Mouse (Mus musculus) MEL (cell line): ENCODE measurements around the gene Brf1. TPM values are rescaled to one million over a fixed set of nuclear protein-coding genes. Genes with fewer than 3 reads are reported as not detected.

Experiments
- DNase-seq: peaks from one replicate; pipeline ENCODE4 v3.0.0; 2011; ENCODE audit warnings: low read depth, low spot score
- H3K27ac ChIP-seq: 2 replicates; pipeline ENCODE4 v1.5.1; 2012; ENCODE audit warnings: low read depth, mild to moderate bottlenecking, control low read depth, low read length, moderate library complexity; ENCODE audit not compliant: control insufficient read depth
- H3K27me3 ChIP-seq, 2 experiments: fragments of 150-350 bp in 1 of 2; sonication (generic) in 1 of 2; 2 replicates each; pipeline ENCODE4 v1.6.1; 2012; ENCODE audit warnings: low read length in 2 of 2, mild to moderate bottlenecking in 2 of 2, improper control_type of control experiment in 1 of 2, moderate library complexity in 1 of 2; ENCODE audit not compliant: insufficient read depth in 2 of 2, control insufficient read depth in 1 of 2
- H3K36me3 ChIP-seq, 2 experiments: 2 replicates each; pipeline ENCODE4 v1.6.1; 2012 to 2014; ENCODE audit warnings: low read length in 2 of 2, improper control_type of control experiment in 1 of 2, inconsistent platforms in 1 of 2, mild to moderate bottlenecking in 1 of 2; ENCODE audit not compliant: insufficient read depth in 2 of 2, control insufficient read depth in 1 of 2
- H3K4me1 ChIP-seq, 2 experiments: fragments of 150-350 bp in 1 of 2; sonication (generic) in 1 of 2; 2 replicates each; pipeline ENCODE4 v1.6.1; 2012; ENCODE audit warnings: low read length in 2 of 2, improper control_type of control experiment in 1 of 2, mild to moderate bottlenecking in 1 of 2; ENCODE audit not compliant: insufficient read depth in 2 of 2, control insufficient read depth in 1 of 2
- H3K4me3 ChIP-seq, 2 experiments: fragments of 150-350 bp in 1 of 2; sonication (generic) in 1 of 2; 2 replicates each; pipeline ENCODE4 v1.5.1; 2012; ENCODE audit warnings: low read depth in 2 of 2, low read length in 2 of 2, mild to moderate bottlenecking in 2 of 2, moderate library complexity in 2 of 2, control low read depth in 1 of 2, improper control_type of control experiment in 1 of 2; ENCODE audit not compliant: control insufficient read depth in 1 of 2, insufficient read depth in 1 of 2
- H3K79me2 ChIP-seq: 2 replicates; pipeline ENCODE4 v1.6.1; 2012; ENCODE audit warnings: mild to moderate bottlenecking, low read length, moderate library complexity; ENCODE audit not compliant: control insufficient read depth, poor library complexity, insufficient read depth
- H3K9ac ChIP-seq: 2 replicates; pipeline ENCODE4 v1.6.1; 2012; ENCODE audit warnings: low read depth, mild to moderate bottlenecking, control low read depth, low read length, moderate library complexity; ENCODE audit not compliant: control insufficient read depth, poor library complexity, severe bottlenecking
- H3K9me3 ChIP-seq: fragments of 150-350 bp; sonication (generic); replicated peaks from 2 replicates; pipeline ENCODE4 v1.6.1; 2012; ENCODE audit warnings: mild to moderate bottlenecking, low read length, improper control_type of control experiment, moderate library complexity; ENCODE audit not compliant: insufficient read depth
- CHD2 ChIP-seq: IDR thresholded peaks from 2 replicates; pipeline ENCODE4 v1.6.1; 2011; ENCODE audit warnings: low read length, improper control_type of control experiment
- CTCF ChIP-seq, 3 experiments: IDR thresholded peaks in 2 of 3; conservative IDR thresholded peaks in 1 of 3; 2 replicates each; pipeline ENCODE4 v1.5.1; 2011 to 2012; ENCODE audit warnings: low read length in 3 of 3, low read depth in 2 of 3, mild to moderate bottlenecking in 2 of 3, improper control_type of control experiment in 1 of 3, inconsistent platforms in 1 of 3, mixed read lengths in 1 of 3, moderate library complexity in 1 of 3; ENCODE audit not compliant: control insufficient read depth in 1 of 3, insufficient read depth in 1 of 3, poor library complexity in 1 of 3, severe bottlenecking in 1 of 3
- E2F4 ChIP-seq: IDR thresholded peaks from 2 replicates; pipeline ENCODE4 v1.6.1; 2011; ENCODE audit warnings: low read depth, low read length, improper control_type of control experiment, borderline replicate concordance
- ELF1 ChIP-seq: IDR thresholded peaks from 2 replicates; pipeline ENCODE4 v1.6.1; 2014; ENCODE audit warnings: low read depth, mild to moderate bottlenecking, inconsistent platforms, low read length, improper control_type of control experiment, moderate library complexity
- HCFC1 ChIP-seq: IDR thresholded peaks from 2 replicates; pipeline ENCODE4 v1.6.1; 2012; ENCODE audit warnings: low read depth, mild to moderate bottlenecking, inconsistent platforms, low read length, improper control_type of control experiment, moderate library complexity
- JUND ChIP-seq: IDR thresholded peaks from 2 replicates; pipeline ENCODE4 v1.6.1; 2011; ENCODE audit warnings: low read depth, mild to moderate bottlenecking, improper control_type of control experiment, low read length
- MAFK ChIP-seq: IDR thresholded peaks from 2 replicates; pipeline ENCODE4 v1.6.1; 2011; ENCODE audit warnings: low read depth, mild to moderate bottlenecking, low read length, improper control_type of control experiment, borderline replicate concordance
- MAX ChIP-seq: IDR thresholded peaks from 2 replicates; pipeline ENCODE4 v1.6.1; 2011; ENCODE audit warnings: low read length, improper control_type of control experiment
- MEF2A ChIP-seq: IDR thresholded peaks from 2 replicates; pipeline ENCODE4 v1.6.1; 2014; ENCODE audit warnings: low read depth, mild to moderate bottlenecking, inconsistent platforms, low read length, improper control_type of control experiment; ENCODE audit not compliant: poor library complexity, insufficient replicate concordance, severe bottlenecking; ENCODE audit errors: extremely low read depth
- MXI1 ChIP-seq: IDR thresholded peaks from 2 replicates; pipeline ENCODE4 v1.6.1; 2011; ENCODE audit warnings: mild to moderate bottlenecking, low read depth, low read length, improper control_type of control experiment
- POLR2A ChIP-seq, 2 experiments: IDR thresholded peaks; 2 replicates each; pipeline ENCODE4 v1.6.1; 2011 to 2012; ENCODE audit warnings: low read length in 2 of 2, mild to moderate bottlenecking in 2 of 2, control low read depth in 1 of 2, improper control_type of control experiment in 1 of 2, low read depth in 1 of 2, moderate library complexity in 1 of 2; ENCODE audit not compliant: control insufficient read depth in 1 of 2, insufficient read depth in 1 of 2, poor library complexity in 1 of 2
- POLR2AphosphoS5 ChIP-seq: IDR thresholded peaks from 2 replicates; pipeline ENCODE4 v1.6.1; 2012; ENCODE audit warnings: low read depth, borderline replicate concordance, mild to moderate bottlenecking, inconsistent platforms, low read length, moderate library complexity, mixed read lengths
- RCOR1 ChIP-seq: IDR thresholded peaks from 2 replicates; pipeline ENCODE4 v1.6.1; 2012; ENCODE audit warnings: low read depth, mild to moderate bottlenecking, inconsistent platforms, low read length, improper control_type of control experiment
- SMC3 ChIP-seq: IDR thresholded peaks from 2 replicates; pipeline ENCODE4 v1.6.1; 2011; ENCODE audit warnings: low read depth, low read length, improper control_type of control experiment
- TAL1 ChIP-seq: IDR thresholded peaks from 2 replicates; pipeline ENCODE4 v1.6.1; 2012; ENCODE audit warnings: mild to moderate bottlenecking, inconsistent platforms, low read length, moderate library complexity, mixed read lengths
- TCF12 ChIP-seq: IDR thresholded peaks from 2 replicates; pipeline ENCODE4 v1.6.1; 2014; ENCODE audit warnings: low read depth, mild to moderate bottlenecking, inconsistent platforms, low read length, improper control_type of control experiment, moderate library complexity
- UBTF ChIP-seq: IDR thresholded peaks from 2 replicates; pipeline ENCODE4 v1.6.1; 2012; ENCODE audit warnings: low read depth, mild to moderate bottlenecking, inconsistent platforms, low read length, improper control_type of control experiment, moderate library complexity, borderline replicate concordance; ENCODE audit not compliant: insufficient read depth
- ZKSCAN1 ChIP-seq: IDR thresholded peaks from 2 replicates; pipeline ENCODE4 v1.6.1; 2012; ENCODE audit warnings: low read depth, mild to moderate bottlenecking, inconsistent platforms, low read length, improper control_type of control experiment, moderate library complexity
- ZMIZ1 ChIP-seq: IDR thresholded peaks from 2 replicates; pipeline ENCODE4 v1.6.1; 2012; ENCODE audit warnings: low read depth, mild to moderate bottlenecking, inconsistent platforms, low read length, improper control_type of control experiment, moderate library complexity
- polyA plus RNA-seq, 2 experiments: library from polyadenylated mRNA; stranded (reverse) in 1 of 2; unstranded in 1 of 2; fragments of >175 nt in 1 of 2; fragments of >200 nt in 1 of 2; gene quantifications; 2 replicates each; pipeline versions ENCODE4 v1.2.1 to v1.2.4; 2012; ENCODE audit warnings: low replicate concordance in 2 of 2, low read depth in 1 of 2; ENCODE audit not compliant: insufficient read length in 2 of 2, insufficient read depth in 1 of 2, missing spikeins in 1 of 2
- total RNA-seq: library from RNA; depleted of rRNA; stranded (reverse); fragments of 300-350 nt; gene quantifications from 2 replicates; pipeline ENCODE4 v1.2.3, GENCODE M21; 2012

Brf1 gene
- total and polyA plus RNA-seq, 3 experiments: 105 to 159 TPM; not detected in 1

DNA sequence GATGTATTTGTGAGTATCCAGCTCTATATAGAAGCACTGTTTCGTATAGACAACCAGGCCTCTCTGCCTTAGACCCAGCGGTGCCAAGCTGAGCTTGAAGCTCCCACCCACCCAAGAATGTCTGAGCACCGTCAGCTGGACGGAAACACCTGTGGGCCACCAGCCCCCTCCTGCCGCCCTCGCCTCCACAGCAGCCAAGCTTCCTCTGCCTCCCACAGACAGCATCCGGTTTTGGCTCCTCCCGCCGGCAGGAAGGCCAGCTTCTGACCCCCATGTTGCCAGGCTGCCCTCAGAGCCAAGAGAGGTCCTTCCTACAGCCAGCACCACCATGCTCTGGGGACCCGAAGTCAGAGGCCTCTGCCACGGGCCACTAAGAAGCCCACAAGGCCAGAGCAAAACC is 86.0 kb downstream of the Brf1 start:
- no peak overlapping the region for H3K27ac ChIP-seq
- no peak for DNase-seq
- H3K4me3 ChIP-seq: no peak overlapping the region
- TF ChIP-seq POLR2A (IDR thresholded peaks at IDR 0.05; ENCODE audit: control insufficient read depth in 1 of 2, insufficient read depth in 1 of 2, low read depth in 1 of 2, low read length in 2 of 2, poor library complexity in 1 of 2) (no peak), ELF1 (no peak), ZMIZ1 (no peak), JUND (no peak)
- H3K4me1 ChIP-seq: peaks cover 0 to 3% of the 10 kb centered on the region in 2 experiments; a peak in 1 of 4 replicates
- H3K79me2 ChIP-seq: no peaks in the 10 kb centered on the region
- no peaks in the 10 kb centered on the region for H3K36me3 ChIP-seq
- no peaks in the 10 kb centered on the region for H3K9me3 ChIP-seq
- H3K9ac ChIP-seq: no peak overlapping the region
- no peaks in the 10 kb centered on the region for H3K27me3 ChIP-seq

DNA sequence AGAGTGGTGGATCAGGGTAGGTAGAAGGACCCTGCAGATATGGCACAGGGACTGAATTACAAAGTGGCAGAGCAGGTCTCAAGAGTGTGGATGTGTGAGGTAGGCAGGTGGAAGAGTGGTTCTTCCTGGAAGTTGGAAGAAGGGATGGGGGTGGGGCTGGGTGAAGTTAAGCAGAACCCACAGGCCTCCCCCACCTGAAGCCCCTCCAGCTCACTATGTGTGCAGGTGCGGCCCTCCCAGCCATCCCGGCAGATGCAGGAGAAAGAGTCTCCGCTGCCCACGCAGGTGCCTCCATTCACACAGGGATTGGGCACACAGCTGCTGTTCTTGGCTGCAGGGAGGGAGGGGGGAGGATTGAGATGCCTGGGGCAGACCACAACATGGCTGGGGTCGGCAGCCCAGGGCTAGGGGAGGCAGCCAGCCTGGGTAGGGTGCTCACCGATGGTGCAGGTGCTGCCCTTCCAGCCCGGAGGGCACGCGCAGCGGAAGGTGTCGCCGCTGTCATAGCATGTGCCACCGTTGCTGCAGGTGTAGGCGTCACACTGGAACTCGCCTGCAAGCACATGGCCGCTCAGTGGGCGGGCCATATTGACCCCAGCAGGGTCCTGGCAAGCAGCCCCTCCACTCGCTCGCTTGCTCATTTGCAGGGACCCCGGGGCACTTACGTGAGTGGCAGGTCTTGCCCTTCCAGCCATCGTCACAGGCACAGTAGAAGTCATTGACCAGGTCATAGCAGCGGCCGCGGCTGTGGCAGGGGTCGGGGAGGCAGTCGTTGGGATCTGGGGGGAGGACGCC is 87.4 kb downstream of the Brf1 start:
- no peak overlapping the region for H3K27ac ChIP-seq
- no peaks in the 10 kb centered on the region for H3K36me3 ChIP-seq
- H3K4me3 ChIP-seq: no peak overlapping the region
- no peaks in the 10 kb centered on the region for H3K27me3 ChIP-seq
- no peak for DNase-seq
- H3K4me1 ChIP-seq: peaks cover 0 to 3% of the 10 kb centered on the region in 2 experiments; a peak in 1 of 4 replicates
- TF ChIP-seq MAFK (no peak), RCOR1 (no peak), E2F4 (no peak), TCF12 (no peak)
- TF ChIP-seq, all 39 proteins: peak for 0
- no peak overlapping the region for H3K9ac ChIP-seq
- no peaks in the 10 kb centered on the region for H3K79me2 ChIP-seq
- no peaks in the 10 kb centered on the region for H3K9me3 ChIP-seq

DNA sequence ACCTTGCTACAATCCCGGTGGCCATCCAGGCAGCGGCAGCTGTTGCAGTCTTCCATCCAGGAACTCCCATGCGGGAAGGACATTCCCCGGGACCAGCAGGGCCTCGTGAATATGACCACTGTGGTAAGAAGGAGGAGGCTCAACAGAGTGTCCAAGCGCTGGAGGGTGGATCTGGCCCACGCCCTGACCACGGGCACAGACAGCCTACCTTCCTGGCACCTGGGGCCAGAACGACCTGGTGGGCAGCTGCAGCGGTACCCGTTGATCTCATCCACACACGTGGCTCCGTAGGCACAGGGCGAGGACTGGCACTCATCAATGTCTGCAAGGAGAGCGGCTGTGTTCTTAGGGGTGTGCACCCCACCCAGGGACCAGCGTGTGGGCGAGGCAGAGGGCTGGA is 88.8 kb downstream of the Brf1 start:
- Histone ChIP-seq H3K27ac (no peak overlapping the region), H3K27me3 (no peaks in the 10 kb centered on the region), H3K4me1 (peaks cover 0 to 3% of the 10 kb centered on the region in 2 experiments; a peak in 1 of 4 replicates), H3K79me2 (no peaks in the 10 kb centered on the region), H3K4me3 (no peak overlapping the region), H3K36me3 (no peaks in the 10 kb centered on the region), H3K9ac (no peak overlapping the region), H3K9me3 (no peaks in the 10 kb centered on the region)
- no peak for DNase-seq
- TF ChIP-seq POLR2AphosphoS5 (no peak), UBTF (no peak), TAL1 (no peak), RCOR1 (no peak), HCFC1 (no peak), ELF1 (no peak), TCF12 (no peak), CTCF (IDR thresholded peaks at IDR 0.05 in 2 of 3, conservative IDR thresholded peaks at IDR 0.05 in 1 of 3; ENCODE audit: control insufficient read depth in 1 of 3, insufficient read depth in 1 of 3, low read depth in 2 of 3, low read length in 3 of 3, poor library complexity in 1 of 3, severe bottlenecking in 1 of 3) (no peak), MAX (no peak), CHD2 (no peak), ZMIZ1 (no peak), ZKSCAN1 (no peak), MEF2A (no peak), MXI1 (no peak), SMC3 (no peak), JUND (no peak)
